Mouse (Mus musculus) thymus, adult 2 months (tissue): ENCODE results near the gene Zcchc7. TPM values are rescaled to one million over a fixed set of nuclear protein-coding genes. Genes with fewer than 3 reads are reported as not detected.

ENCODE experiments used
- DNase-seq: peaks from one replicate; pipeline ENCODE4 v3.0.0; 2021
- H3K27ac ChIP-seq: fragments of 200-500 bp; 2 replicates; pipeline ENCODE4 v1.5.1; 2012; ENCODE audit warnings: low read length, control low read depth; ENCODE audit not compliant: control insufficient read depth, insufficient read depth
- H3K27me3 ChIP-seq: fragments of 200-500 bp; 2 replicates; pipeline ENCODE4 v1.6.1; 2012; ENCODE audit warnings: mild to moderate bottlenecking, low read length, moderate library complexity, mixed read lengths; ENCODE audit not compliant: control insufficient read depth, insufficient read depth
- H3K36me3 ChIP-seq: fragments of 200-500 bp; 2 replicates; pipeline ENCODE4 v1.6.1; 2012; ENCODE audit warnings: mild to moderate bottlenecking, low read length, moderate library complexity; ENCODE audit not compliant: control insufficient read depth, insufficient read depth
- H3K4me1 ChIP-seq: fragments of 200-500 bp; replicated peaks from 2 replicates; pipeline ENCODE4 v1.6.1; 2012; ENCODE audit warnings: low read length; ENCODE audit not compliant: control insufficient read depth, insufficient read depth
- H3K4me3 ChIP-seq: fragments of 200-500 bp; 2 replicates; pipeline ENCODE4 v1.5.1; 2012; ENCODE audit warnings: mild to moderate bottlenecking, low read length, control low read depth, moderate library complexity; ENCODE audit not compliant: control insufficient read depth, insufficient read depth
- CTCF ChIP-seq: fragments of 200-500 bp; IDR thresholded peaks from 2 replicates; pipeline ENCODE4 v1.5.1; 2012; ENCODE audit warnings: mild to moderate bottlenecking, control low read depth, low read length, moderate library complexity, borderline replicate concordance; ENCODE audit not compliant: control insufficient read depth, poor library complexity, insufficient read depth; ENCODE audit errors: extremely low read depth
- POLR2A ChIP-seq: fragments of 200-500 bp; IDR thresholded peaks from 2 replicates; pipeline ENCODE4 v1.6.1; 2012; ENCODE audit warnings: mild to moderate bottlenecking, low read length, control low read depth, moderate library complexity; ENCODE audit not compliant: control insufficient read depth, poor library complexity, insufficient read depth; ENCODE audit errors: extremely low read depth
- WGBS: fragments of 180-500 bp; shearing (Covaris S2); methylation state at CpG from one replicate; pipeline ENCODE4 v1.1.7; 2018; 5-methylcytosine and 5-hydroxymethylcytosine counted together
- polyA plus RNA-seq: library from polyadenylated mRNA; depleted of rRNA; stranded (reverse); fragments of >200 nt; gene quantifications from 2 replicates; pipeline ENCODE4 v1.2.3, GENCODE M21; 2012

The Zcchc7 gene
- polyA plus RNA-seq, 1 experiment: 17.4 TPM

DNA sequence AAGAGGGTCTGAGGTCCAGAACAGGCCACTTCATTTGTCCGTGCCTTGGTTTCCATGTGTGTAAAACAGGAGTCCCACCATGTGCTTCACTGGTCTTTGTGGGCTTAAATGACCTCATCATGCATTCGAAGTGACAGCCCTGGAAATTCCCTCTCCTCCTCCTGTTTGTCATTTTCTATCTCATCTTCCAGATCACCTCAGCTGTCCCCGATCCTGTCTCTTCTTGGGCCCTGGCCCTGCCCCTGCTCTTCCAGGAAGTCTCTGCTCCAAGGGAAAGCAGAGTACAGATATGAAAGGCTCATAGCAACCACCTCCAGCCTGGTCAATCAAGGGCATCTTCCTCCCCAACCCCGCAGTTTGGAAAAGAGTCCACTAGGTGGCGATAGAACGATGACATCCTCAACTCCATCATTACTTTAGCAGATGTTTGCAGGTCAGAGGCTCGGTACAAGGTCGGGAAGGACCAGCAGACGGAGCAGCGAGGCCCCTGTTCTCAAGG lies 215.0 kb downstream of the Zcchc7 start:
- peaks cover 6% of the 10 kb centered on the region for H3K4me1 ChIP-seq
- no peak overlapping the region for H3K4me3 ChIP-seq
- WGBS: 22% methylated on average over 10 of the region's 10 CpGs
- TF ChIP-seq CTCF: peak; percentile 77; the same call in 1 of the 2 replicates
- TF ChIP-seq POLR2A: no peak
- no peaks in the 10 kb centered on the region for H3K27me3 ChIP-seq
- no peaks in the 10 kb centered on the region for H3K36me3 ChIP-seq
- H3K27ac ChIP-seq: no peak overlapping the region
- DNase-seq: peak; percentile 46

DNA sequence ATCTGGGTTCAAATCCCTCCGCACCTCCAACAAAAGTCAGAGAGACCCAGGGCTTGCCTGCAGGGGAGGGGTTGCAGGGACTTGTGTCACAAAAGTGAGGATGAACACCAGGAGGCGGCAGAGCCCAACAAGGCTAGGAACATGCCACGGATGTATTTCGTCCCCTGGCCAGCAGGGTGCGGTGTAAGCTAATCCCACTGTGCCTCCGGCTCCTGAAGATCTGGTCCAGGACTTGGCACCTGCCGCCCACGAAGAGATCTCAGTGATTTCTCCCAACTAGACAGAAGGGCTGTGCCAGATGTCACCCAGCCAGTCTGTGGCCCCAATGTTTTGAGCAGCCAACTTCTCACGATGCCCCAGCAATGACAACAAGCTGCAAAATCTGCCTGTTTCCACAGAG lies 217.8 kb downstream of the Zcchc7 start:
- no peaks in the 10 kb centered on the region for H3K36me3 ChIP-seq
- no peaks in the 10 kb centered on the region for H3K27me3 ChIP-seq
- WGBS: 10% methylated on average over 9 of the region's 9 CpGs
- TF ChIP-seq CTCF (peak; percentile 94), POLR2A (no peak)
- H3K4me3 ChIP-seq: peak overlapping the region; percentile 17; the same call in 1 of the 2 replicates
- peaks cover 6% of the 10 kb centered on the region for H3K4me1 ChIP-seq
- peak; percentile 93 for DNase-seq
- no peak overlapping the region for H3K27ac ChIP-seq

DNA sequence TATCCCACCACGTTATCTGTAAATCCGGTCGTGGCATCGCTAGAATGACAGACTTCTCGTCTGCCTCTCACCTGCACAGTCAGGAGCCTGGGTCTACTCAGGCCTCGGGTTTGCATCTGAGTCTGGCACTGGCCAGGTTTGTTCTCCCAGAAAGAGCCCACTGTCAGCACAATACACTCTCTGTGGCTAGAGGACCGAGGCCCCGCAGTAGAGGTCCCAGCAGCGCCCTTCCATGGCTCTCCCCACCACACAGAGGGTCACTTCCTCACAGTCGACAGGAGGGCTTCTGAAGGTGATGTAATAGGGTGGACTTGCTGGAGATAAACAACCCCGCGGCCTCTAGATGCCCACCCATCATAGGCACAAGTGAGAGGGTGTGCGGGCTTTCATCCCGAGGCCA lies 218.2 kb downstream of the Zcchc7 start:
- DNase-seq: no peak
- H3K27ac ChIP-seq: no peak overlapping the region
- 55% methylated on average over 14 of the region's 14 CpGs for WGBS

DNA sequence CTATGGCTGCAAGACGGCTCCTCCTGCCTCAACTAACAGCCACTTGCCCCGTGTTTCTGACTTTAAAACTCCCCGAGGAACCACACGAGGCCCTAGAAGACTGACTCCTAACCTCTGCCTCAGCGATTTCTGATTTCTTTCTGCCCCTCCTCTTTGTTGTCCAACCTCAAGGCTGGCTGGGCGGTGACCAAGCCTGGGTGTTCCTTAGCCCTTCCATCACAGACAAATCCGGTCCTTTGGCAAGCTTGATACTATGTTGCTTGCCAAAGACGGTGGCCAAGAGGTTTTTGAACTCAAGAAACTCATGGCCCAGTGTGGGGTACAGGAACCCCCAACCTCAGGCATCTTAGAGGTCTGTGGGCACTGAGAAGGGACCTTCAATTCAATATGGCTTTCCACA lies 218.7 kb downstream of the Zcchc7 start:
- WGBS: 88% methylated on average over 8 of the region's 8 CpGs
- no peak for TF ChIP-seq CTCF
- no peak for TF ChIP-seq POLR2A
- no peak overlapping the region for H3K4me3 ChIP-seq

More for the DNA sequence above, 218.2 kb downstream of the Zcchc7 start:
- Histone ChIP-seq H3K27me3 (no peaks in the 10 kb centered on the region), H3K4me3 (peak overlapping the region; percentile 17; the same call in 1 of the 2 replicates), H3K4me1 (peaks cover 6% of the 10 kb centered on the region), H3K36me3 (no peaks in the 10 kb centered on the region)
- TF ChIP-seq CTCF: no peak
- no peak for TF ChIP-seq POLR2A

GRCm38 (mm10) chr4:44976026-44976615 lies 220.4 kb downstream of the Zcchc7 start:
- WGBS: 87% methylated on average over 6 of the region's 6 CpGs

More for the DNA sequence above, 218.7 kb downstream of the Zcchc7 start:
- Histone ChIP-seq H3K27me3 (no peaks in the 10 kb centered on the region), H3K36me3 (no peaks in the 10 kb centered on the region), H3K27ac (no peak overlapping the region), H3K4me1 (peaks cover 6% of the 10 kb centered on the region)
- no peak for DNase-seq

DNA sequence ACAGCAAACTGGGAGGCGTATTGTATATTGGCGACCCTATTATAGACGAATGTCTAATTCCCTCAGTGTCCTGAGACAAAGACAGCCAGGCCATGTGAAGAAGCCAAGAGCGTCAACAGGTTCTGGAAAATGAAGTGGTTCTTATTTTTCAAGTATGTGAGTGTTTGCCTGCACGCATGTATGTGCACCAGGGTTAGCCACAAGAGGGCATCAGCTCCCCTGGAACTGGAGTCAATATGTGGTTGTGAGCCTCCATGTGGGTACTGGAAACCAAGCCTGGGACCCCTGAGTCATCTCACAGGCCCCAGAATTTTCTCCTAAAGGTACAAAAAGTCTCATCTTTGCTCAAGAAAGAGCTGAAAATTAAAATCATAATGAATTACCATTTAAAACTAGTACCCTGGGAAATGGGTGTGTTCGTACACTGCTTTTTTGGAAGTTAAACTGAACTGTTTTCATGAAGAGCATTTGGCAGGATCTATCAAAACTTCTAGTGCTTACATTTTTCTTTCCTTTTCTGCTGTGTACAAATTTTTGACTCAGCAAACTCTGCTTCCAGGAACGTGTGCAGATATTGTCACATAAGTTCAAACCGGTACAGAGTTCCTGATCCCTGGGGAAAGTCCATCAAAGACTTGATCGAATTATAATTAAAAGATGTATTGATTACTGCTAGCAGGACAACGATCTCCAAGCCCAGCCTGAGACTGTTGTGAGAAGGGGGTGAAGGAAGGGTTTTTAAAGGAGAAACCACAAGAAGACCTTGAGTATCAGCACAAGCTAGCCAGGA lies 221.4 kb downstream of the Zcchc7 start:
- Histone ChIP-seq H3K36me3 (no peaks in the 10 kb centered on the region), H3K27ac (no peak overlapping the region), H3K4me3 (no peak overlapping the region), H3K27me3 (no peaks in the 10 kb centered on the region), H3K4me1 (peaks cover 16% of the 10 kb centered on the region)
- TF ChIP-seq POLR2A: no peak
- TF ChIP-seq CTCF: no peak
- 96% methylated on average over 10 of the region's 10 CpGs for WGBS
- DNase-seq: no peak

More at GRCm38 (mm10) chr4:44976026-44976615, 220.4 kb downstream of the Zcchc7 start:
- Histone ChIP-seq H3K36me3 (no peaks in the 10 kb centered on the region), H3K4me3 (no peak overlapping the region), H3K27me3 (no peaks in the 10 kb centered on the region), H3K27ac (no peak overlapping the region), H3K4me1 (peaks cover 9% of the 10 kb centered on the region)
- no peak for TF ChIP-seq POLR2A
- TF ChIP-seq CTCF: no peak
- no peak for DNase-seq
